Mouse (Mus musculus) adrenal gland, postnatal 4 days (tissue): ENCODE data around the gene Rnase13. TPM values are rescaled to one million over a fixed set of nuclear protein-coding genes. Genes with fewer than 3 reads are reported as not detected.

Experiments
- DNase-seq, 2 experiments: peaks; one replicate each; pipeline ENCODE4 v3.0.0; 2021 to 2022; ENCODE audit warnings: low spot score in 2 of 2, mixed read lengths in 2 of 2
- total RNA-seq, 2 experiments: library from RNA; stranded (reverse); gene quantifications; 2 replicates each; pipeline ENCODE4 v1.2.3; 2021

Gene Rnase13
- total RNA-seq, 2 experiments from 2014 or later = not detected

- DNase-seq = peak; percentile 53 to 69
Measured at GRCm38 (mm10) chr14:51913062-51913959, 9.3 kb downstream of the Rnase13 start.

GRCm38 (mm10) chr14:51912391-51913061, 10.0 kb downstream of the Rnase13 start:
- DNase-seq = peak in 1 of 2 experiments; percentile 18

DNA sequence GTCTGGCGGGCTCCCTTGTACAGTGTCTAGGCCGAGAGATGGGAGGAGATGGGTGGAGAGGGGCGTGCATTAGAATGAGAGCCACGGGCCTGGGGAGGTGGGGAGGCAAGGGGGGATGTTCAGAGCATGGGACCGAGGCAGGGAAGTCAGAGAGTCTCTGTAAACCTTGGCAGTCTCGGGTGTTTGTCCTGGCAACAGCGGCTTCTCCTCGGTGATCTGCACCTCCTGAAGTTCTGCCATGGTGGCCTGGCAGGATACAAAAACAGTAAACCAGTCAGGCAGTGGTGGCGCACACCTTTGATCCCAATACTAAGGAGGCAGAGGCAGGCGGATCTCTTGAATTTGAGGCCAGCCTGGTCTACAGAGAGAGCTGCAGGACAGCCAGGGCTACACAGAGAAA, 11.3 kb downstream of the Rnase13 start:
- DNase-seq = no peak

GRCm38 (mm10) chr14:51906102-51906501, 16.5 kb downstream of the Rnase13 start:
- no peak for DNase-seq

DNA sequence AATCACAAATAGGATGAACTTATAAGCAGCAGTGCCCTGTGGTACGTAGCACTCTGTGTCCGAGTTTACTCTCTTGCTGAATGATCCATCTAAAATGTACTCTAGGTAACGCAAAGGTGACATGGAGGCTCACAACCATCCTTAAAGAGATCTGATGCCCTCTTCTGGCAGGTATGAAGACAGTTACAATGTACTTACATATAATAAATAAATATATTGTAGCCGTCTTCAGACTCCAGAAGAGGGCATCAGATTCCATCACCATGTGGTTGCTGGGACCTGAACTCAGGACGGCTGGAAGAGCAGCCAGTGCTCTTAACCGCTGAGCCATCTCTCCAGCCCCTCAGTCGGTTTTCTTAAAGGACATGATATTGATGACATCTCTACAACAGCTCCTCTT, 17.9 kb downstream of the Rnase13 start:
- no peak for DNase-seq

DNA sequence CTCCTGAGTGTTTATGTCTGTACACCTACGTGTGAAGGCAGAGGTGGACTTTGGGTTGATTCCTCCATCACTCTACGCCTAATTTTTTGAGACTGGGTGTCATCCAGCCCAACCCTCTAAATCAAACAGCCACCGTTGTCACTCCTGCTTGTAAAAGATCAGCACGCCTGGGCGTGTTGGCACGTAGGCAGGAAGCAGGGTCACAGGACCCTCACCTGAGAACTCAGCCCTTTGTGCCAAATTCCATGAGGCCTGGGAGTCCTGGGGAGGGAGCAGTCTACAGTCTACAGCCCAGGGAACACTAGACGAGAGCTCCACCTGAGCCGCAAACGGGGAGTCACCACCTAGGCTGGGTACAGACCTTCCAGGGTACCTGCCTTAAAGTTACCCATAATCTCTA, 18.8 kb downstream of the Rnase13 start:
- DNase-seq = no peak

- DNase-seq = peak; percentile 50 to 63
Measured at GRCm38 (mm10) chr14:51902806-51903710, 19.5 kb downstream of the Rnase13 start.

DNA sequence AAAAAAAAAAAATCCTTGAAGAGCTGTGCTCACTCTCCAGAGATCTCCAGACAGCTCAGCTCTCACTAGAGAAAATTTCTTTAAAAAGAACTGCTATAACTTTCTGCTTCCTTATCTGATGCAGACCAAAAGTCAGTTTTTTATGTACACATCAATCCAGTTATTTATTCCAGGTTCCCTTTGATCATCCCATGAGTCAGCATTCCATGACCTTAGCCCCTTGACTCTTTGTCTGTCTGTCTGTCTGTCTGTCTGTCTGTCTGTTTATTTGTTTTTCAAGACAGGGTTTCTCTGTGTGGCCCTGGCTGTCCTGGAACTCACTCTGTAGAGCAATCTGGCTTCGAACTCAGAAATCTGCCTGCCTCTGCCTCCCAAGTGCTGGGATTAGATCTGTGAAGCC, 23.2 kb downstream of the Rnase13 start:
- DNase-seq = no peak

DNA sequence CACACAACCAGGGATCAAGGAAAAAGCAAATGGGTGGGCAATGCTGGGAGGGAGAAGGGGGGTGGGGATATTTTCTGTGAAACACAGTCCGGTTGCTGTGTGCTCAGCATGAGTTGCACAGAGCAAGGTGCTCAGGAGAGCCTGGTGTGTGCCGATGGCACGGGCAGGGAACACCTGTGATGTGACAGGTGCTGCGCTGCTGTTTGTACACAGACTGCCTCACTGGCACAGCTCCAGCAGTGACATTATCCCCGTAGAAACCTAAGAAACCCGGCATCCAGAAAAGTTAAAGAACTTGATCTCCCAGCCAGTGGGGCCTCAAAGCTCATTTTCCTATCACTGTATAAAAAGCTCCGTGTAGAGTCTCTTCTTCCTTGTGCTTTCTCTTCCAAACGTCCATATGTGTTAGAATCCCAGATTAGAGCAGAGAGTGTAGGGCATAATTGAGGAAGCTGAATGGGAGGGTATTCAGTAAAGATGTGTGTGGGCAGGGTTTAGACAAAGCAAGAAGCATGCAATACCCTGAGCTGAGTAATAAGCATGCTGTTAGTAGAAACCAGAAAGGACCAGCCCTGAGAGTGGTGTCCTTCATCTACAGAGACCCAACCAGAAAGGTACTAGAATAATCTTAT, 25.9 kb downstream of the Rnase13 start:
- no peak for DNase-seq

DNA sequence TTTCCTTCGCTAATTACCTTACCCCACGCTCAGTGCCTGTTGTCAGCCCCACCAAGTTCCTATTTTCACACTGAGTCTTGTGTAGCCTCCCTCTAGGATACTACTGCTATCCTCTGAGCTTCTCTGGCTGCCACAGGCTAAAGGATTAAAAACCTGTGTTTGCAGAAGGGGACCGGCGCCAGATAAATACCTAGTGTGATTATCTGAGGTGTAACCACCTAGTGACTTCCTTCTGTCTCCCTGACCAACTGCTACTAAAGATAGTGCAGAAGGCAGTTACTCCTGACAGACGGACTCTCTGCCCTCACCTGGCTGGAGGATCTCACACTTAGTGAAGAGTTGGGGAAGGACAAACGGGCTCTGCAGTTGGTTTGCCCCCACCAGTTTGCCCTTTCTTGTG, 26.6 kb downstream of the Rnase13 start:
- no peak for DNase-seq

DNA sequence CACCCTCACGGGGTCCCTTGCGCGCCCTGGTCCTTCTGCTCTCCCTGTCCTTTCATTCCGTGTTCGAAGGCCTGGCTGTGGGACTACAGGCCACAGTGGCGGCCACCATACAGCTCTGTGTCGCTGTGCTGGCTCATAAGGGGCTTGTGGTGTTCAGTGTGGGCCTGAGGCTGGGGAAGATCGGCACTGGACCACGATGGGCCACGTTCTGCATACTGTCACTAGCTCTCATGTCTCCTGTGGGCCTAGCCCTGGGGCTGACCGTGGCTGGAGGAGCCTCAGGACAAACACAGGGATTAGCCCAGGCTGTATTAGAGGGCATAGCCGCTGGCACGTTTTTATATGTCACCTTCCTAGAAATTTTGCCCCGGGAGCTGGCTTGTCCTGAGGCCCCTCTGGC, 27.5 kb downstream of the Rnase13 start:
- DNase-seq = no peak

DNA sequence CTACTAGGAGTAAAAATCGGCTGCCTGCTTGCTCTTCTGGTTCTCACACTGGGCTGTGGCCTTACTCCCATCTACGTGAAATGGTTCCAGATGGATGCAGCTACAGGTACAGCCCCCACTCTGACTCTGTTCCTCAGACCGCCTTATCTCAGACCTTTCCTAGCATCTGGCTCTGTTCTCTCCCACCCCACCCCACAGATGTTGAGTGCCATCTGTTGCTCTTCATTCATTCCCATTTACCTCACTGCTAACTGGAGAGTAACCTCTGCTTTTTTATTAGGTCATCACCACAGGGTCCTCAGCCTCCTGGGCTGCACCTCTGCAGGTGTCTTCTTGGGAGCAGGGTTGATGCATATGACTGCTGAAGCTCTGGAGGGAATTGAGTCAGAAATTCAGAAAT, 28.8 kb downstream of the Rnase13 start:
- DNase-seq = no peak

DNA sequence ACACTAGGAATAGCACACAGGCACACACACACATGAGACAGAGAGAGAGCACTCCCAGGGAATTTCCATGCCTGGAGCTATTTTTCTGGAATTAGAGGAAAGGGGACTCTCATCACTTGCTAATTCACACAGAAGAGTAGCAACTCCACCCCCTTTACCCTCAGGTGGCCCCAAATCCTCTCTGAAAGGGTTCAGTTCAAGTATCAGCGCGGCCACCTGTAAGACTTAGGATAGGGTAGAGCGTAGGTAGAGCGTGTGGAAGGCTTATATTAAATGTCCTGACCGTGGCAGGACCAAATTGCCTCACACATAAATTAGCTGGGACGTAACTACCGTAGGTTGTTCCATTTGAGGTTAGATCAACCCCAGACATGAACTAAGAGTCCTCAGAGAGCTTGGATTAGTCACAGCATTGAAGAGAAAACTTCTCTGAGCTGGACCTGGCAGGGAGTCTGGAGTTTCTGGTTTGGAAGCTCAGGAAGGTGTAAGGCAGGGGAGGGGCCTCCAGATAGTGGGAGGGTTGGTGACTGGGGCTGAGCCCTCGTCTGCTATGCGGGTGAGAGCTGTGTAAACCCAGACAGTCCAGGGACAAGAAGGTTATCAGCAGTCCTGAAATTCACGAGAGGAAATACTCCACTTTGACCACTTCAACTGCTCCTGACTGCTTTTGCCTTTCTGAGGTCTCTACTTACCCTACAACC, 29.3 kb downstream of the Rnase13 start:
- DNase-seq = no peak

DNA sequence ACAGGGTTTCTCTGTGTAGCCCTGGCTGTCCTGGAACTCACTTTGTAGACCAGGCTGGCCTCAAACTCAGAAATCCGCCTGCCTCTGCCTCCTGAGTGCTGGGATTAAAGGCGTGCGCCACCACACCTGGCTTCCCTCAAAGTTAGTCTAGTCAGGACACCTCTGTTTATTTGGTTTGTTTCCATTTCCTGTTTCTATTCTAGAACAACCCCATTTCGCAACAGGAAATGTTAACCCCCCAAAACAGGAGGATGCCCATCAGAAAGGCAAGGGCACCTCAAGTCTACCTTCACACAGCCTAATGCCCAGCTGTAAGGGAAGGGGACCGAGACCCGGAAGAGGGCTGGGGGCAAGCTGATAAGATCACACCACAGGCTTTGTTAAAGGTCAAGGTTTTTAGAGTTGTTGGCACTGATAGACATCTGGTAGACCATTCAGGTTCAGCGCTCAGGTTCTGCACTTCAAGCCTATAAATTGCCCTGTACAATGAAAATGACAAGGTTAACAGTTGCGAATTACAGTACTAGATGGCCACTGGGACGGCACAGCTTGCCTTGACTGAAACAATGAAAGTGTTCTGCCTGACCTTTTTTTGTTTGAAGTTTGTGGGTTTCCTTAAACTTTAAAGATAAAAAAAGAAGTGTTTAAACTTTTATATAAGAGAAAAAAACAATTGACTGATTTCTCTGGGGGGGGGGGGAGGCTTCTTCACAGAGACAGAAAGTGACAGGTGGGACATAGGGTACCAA, 30.2 kb downstream of the Rnase13 start, which contains the start of gene Slc39a2:
TSS of gene Slc39a2 (plus strand) at position 699 of the 749 bp plus-strand sequence.
- DNase-seq = no peak

GRCm38 (mm10) chr14:51889833-51890232, 32.7 kb downstream of the Rnase13 start:
- no peak for DNase-seq

- no peak for DNase-seq
Measured at GRCm38 (mm10) chr14:51886051-51886450, 36.5 kb downstream of the Rnase13 start.

DNA sequence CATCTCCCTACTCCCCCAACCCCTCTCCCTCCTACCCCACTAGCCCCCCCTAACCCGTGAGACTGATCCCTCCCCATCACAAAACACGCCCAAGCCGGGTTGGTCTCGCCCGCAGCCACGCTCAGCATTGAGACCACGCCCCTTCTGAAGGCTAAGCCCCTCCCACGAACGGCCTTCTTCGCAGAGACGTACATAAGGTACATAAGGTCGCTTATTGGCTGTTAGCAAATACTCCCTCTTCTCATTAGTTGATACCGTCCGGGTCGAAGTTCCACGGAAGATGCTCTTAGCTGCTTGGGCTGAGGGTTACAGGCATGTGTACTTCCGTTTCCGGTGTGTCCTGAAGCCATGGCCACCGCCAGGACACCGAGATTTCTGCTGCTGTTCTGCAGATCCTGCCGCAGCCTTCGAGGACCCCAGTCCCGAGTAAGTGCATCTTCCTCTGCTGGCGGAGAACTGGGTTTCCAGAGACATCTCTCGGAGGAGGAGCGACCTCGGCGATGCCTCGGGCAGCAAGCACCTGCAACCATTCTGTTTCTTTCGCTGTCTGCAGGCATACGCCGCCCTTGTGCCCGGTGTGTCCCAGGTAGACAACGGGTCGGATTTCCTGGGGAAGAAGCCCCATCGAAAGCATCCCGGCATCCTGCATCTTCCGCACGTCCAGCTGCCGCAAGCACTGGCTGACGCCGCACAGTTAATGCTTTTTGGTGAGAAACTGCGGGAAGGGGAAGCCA, 37.8 kb downstream of the Rnase13 start, which contains the start of gene Mettl17:
TSS of gene Mettl17 (plus strand) at position 245 of the 734 bp plus-strand sequence.
- DNase-seq = peak; percentile 74 to 88

DNA sequence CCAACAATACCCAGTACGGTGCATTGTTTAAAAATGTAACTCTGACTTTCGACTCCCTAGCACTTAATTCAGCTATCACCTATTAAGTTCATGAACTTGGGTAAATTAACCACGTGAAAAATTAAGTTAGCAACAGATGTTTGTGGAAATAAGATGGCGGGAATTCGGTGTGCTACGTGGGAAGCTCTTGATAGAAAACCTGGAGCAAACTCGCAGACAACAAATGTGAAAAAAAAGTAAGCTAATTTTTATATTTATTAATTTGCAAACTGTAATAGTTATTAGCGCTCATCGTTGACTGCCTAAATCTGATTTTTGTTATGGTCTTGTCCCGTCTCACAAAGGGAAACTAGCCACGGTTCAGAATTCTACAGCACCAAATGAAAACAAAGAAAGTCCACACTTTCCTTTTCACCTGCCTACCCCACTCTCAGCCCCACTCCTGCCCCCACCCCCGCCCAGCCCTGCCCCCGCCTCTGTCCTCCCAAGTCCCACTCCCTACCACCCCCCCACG, 38.5 kb downstream of the Rnase13 start:
- DNase-seq = no peak
